Mouse (Mus musculus) stomach, embryonic 16.5 days (tissue): Measurements from ENCODE around the gene Lsm3. TPM values are rescaled to one million over a fixed set of nuclear protein-coding genes. Genes with fewer than 3 reads are reported as not detected.

ENCODE experiments used
- ATAC-seq: fragments of 200-750 bp; cut with Nextera tagmentation; 2 replicates; pipeline ENCODE4 v1.8.0; 2017; ENCODE audit warnings: moderate number of reproducible peaks, moderate TSS enrichment; ENCODE audit not compliant: insufficient read depth, low FRiP score
- H3K27ac ChIP-seq: fragments of 300-500 bp; sonication (generic); 2 replicates; pipeline ENCODE4 v1.5.1; 2014; ENCODE audit warnings: low read length
- H3K27me3 ChIP-seq: fragments of 300-500 bp; sonication (generic); 2 replicates; pipeline ENCODE4 v1.6.1; 2014; ENCODE audit warnings: low read length, control low read depth, mixed read lengths; ENCODE audit not compliant: control insufficient read depth, insufficient read depth
- H3K36me3 ChIP-seq: fragments of 300-500 bp; sonication (generic); 2 replicates; pipeline ENCODE4 v1.6.1; 2014; ENCODE audit warnings: low read length; ENCODE audit not compliant: control insufficient read depth, insufficient read depth
- H3K4me1 ChIP-seq: fragments of 300-500 bp; sonication (generic); 2 replicates; pipeline ENCODE4 v1.6.1; 2014; ENCODE audit warnings: low read length, control low read depth, mixed read lengths; ENCODE audit not compliant: control insufficient read depth, insufficient read depth
- H3K4me2 ChIP-seq: fragments of 300-500 bp; sonication (generic); 2 replicates; pipeline ENCODE4 v1.6.1; 2014; ENCODE audit warnings: low read depth, low read length, mixed read lengths
- H3K4me3 ChIP-seq: fragments of 300-500 bp; sonication (generic); replicated peaks from 2 replicates; pipeline ENCODE4 v1.5.1; 2014; ENCODE audit warnings: mild to moderate bottlenecking, low read length
- H3K9ac ChIP-seq: fragments of 300-500 bp; sonication (generic); 2 replicates; pipeline ENCODE4 v1.6.1; 2014; ENCODE audit warnings: low read length
- H3K9me3 ChIP-seq: fragments of 300-500 bp; sonication (generic); replicated peaks from 2 replicates; pipeline ENCODE4 v1.6.1; 2016; ENCODE audit warnings: low read length, control low read depth; ENCODE audit not compliant: control insufficient read depth
- WGBS: fragments of 180-500 bp; shearing (Covaris S2); extraction: QIAGEN DNeasy Blood & Tissue Kit; methylation state at CpG from one replicate; pipeline ENCODE4 v1.1.7; 2014; 5-methylcytosine and 5-hydroxymethylcytosine counted together
- polyA plus RNA-seq: library from polyadenylated mRNA; unstranded; fragments of >200 nt; fragmentation: Nextera tagmentation; extraction: Ambion mirVana; gene quantifications from 2 replicates; pipeline ENCODE4 v1.2.1, GENCODE M21; 2015

Lsm3 gene
- polyA plus RNA-seq, 1 experiment from 2014 or later: 191 TPM

DNA sequence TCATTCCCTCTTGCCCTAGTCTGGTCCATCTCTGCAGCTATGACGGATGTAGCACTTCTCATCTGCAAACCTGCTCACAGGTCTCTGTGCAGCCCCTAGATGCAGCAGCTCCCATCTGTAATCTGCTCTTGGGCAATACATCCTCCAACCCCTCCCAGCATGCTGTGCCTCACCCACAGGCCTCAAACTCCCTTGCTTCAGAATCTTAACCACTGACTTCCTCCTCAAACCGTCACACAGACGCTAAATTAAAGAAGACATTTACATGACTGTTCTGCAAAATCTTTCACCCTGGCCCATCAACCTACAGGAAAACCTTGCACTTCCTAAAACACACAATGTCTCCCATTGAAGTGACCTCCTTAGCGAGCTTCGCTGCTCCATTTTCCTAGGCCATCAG, 9.7 kb upstream of the Lsm3 start:
- Histone ChIP-seq H3K27ac (no peak overlapping the region), H3K36me3 (peaks cover 20% of the 10 kb centered on the region), H3K9me3 (no peaks in the 10 kb centered on the region), H3K9ac (no peak overlapping the region), H3K4me2 (no peak overlapping the region), H3K4me3 (no peak overlapping the region), H3K27me3 (no peaks in the 10 kb centered on the region), H3K4me1 (no peaks in the 10 kb centered on the region)
- ATAC-seq: no peak
- WGBS: 85% methylated on average over 5 of the region's 5 CpGs

DNA sequence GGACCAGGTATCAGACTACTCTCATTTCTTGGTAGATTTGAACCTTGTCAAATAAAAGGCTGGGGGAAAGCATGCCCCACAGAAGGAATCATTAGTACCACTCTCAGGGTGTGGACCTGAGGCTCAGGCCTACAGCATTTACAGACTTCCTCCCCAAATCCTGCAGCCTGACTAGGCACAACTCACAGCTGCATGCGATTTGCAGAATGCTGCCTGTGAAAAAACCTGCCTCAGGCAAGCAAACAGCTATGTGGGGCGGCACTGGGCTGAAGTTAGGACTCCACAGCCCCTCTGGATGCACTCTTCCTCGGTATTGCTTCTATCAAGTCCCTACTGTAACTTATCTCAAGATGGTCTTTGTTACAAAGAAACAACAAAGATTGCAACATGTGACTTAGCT, 7.7 kb upstream of the Lsm3 start:
- no peaks in the 10 kb centered on the region for H3K9me3 ChIP-seq
- H3K36me3 ChIP-seq: peaks cover 20% of the 10 kb centered on the region
- 88% methylated on average over 3 of the region's 3 CpGs for WGBS
- H3K4me1 ChIP-seq: no peaks in the 10 kb centered on the region
- H3K4me2 ChIP-seq: no peak overlapping the region
- no peaks in the 10 kb centered on the region for H3K27me3 ChIP-seq
- ATAC-seq: no peak
- H3K9ac ChIP-seq: no peak overlapping the region
- H3K27ac ChIP-seq: no peak overlapping the region
- H3K4me3 ChIP-seq: no peak overlapping the region

GRCm38 (mm10) chr6:91509326-91509725, 6.4 kb upstream of the Lsm3 start:
- Histone ChIP-seq H3K27me3 (no peaks in the 10 kb centered on the region), H3K36me3 (peaks cover 8% of the 10 kb centered on the region), H3K9me3 (no peaks in the 10 kb centered on the region), H3K27ac (no peak overlapping the region), H3K4me2 (no peak overlapping the region), H3K4me3 (no peak overlapping the region), H3K9ac (no peak overlapping the region), H3K4me1 (peaks cover 2% of the 10 kb centered on the region; the same call in 1 of the 2 replicates)
- WGBS: 43% methylated on average over 7 of the region's 7 CpGs
- ATAC-seq: no peak

GRCm38 (mm10) chr6:91510211-91510610, 5.5 kb upstream of the Lsm3 start:
- Histone ChIP-seq H3K9me3 (no peaks in the 10 kb centered on the region), H3K27ac (no peak overlapping the region), H3K36me3 (peaks cover 5% of the 10 kb centered on the region; the same call in 1 of the 2 replicates), H3K9ac (no peak overlapping the region), H3K4me1 (peaks cover 7% of the 10 kb centered on the region; the same call in 1 of the 2 replicates), H3K4me2 (no peak overlapping the region), H3K4me3 (no peak overlapping the region), H3K27me3 (no peaks in the 10 kb centered on the region)
- ATAC-seq: no peak
- WGBS: 82% methylated on average over 10 of the region's 10 CpGs

GRCm38 (mm10) chr6:91514135-91514534, 1.6 kb upstream of the Lsm3 start:
- no peak overlapping the region for H3K27ac ChIP-seq
- H3K27me3 ChIP-seq: no peaks in the 10 kb centered on the region
- no peaks in the 10 kb centered on the region for H3K9me3 ChIP-seq
- H3K9ac ChIP-seq: peak overlapping the region; percentile 2; the same call in 1 of the 2 replicates
- H3K4me2 ChIP-seq: peak overlapping the region; percentile 63
- ATAC-seq: no peak
- no peaks in the 10 kb centered on the region; the same call in 1 of the 2 replicates for H3K36me3 ChIP-seq
- peaks cover 17% of the 10 kb centered on the region for H3K4me1 ChIP-seq
- H3K4me3 ChIP-seq: no peak overlapping the region

- Histone ChIP-seq H3K27ac (no peak overlapping the region), H3K36me3 (peaks cover 5% of the 10 kb centered on the region; the same call in 1 of the 2 replicates), H3K9ac (peak overlapping the region; percentile 94), H3K9me3 (no peaks in the 10 kb centered on the region), H3K4me3 (peak overlapping the region; percentile 90), H3K4me2 (peak overlapping the region; percentile 63), H3K4me1 (peaks cover 17% of the 10 kb centered on the region), H3K27me3 (no peaks in the 10 kb centered on the region)
- 24% methylated on average over 10 of the region's 10 CpGs for WGBS
- no peak for ATAC-seq
Measured at GRCm38 (mm10) chr6:91514737-91515362, 878 bp upstream of the Lsm3 start.

DNA sequence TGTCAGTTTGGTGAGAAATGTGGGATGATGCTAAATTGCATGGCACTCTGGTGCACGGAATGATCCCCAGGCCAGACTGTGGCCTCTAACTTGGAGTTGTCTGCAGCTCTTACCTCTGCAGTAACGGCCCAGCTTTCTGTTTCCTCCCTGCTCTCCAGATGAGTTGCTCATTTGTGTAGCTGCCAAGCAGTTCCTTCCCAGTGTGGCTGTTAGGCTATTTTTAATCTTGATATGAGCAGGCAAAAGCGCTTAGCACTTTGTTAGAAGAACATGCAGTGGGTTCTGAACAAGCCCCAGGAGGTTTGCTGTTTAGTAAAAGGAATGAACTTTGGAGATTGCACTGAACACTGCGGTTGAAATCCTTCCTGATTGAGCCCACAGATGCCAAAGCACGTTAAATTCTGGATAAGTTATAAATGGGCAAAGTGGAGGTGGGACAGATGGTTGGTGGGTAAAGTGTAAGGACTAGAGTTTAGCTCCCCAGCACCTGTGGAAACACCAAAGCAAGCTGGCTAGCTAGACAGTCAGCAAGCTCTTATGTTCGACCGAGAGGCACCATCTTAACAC, 2.8 kb downstream of the Lsm3 start:
- ATAC-seq: no peak

DNA sequence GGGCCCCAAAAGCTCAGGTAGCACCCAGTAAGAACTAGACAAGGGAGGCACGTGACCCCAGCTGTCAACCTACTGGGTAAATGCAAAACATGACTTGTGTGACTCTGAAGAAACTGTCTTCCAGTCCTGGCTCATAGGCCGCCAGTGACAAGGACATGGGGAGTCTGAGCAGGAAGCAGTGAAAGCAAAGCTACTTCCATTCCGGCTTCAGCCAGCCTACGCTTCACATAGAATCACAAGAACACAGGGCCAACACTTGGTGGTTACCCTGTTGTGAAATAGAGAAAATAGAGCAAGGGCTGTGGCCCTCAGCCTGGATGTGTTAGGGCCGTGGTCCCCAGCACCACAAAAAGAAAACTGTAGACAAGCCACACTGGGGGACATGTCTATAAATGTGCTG, 7.1 kb downstream of the Lsm3 start:
- no peak for ATAC-seq
- Histone ChIP-seq H3K36me3 (peaks cover 16% of the 10 kb centered on the region), H3K9ac (no peak overlapping the region), H3K27ac (no peak overlapping the region), H3K4me1 (no peaks in the 10 kb centered on the region), H3K4me2 (no peak overlapping the region), H3K9me3 (no peaks in the 10 kb centered on the region), H3K27me3 (no peaks in the 10 kb centered on the region), H3K4me3 (no peak overlapping the region)
- 93% methylated on average over 5 of the region's 5 CpGs for WGBS

More for the DNA sequence above, 2.8 kb downstream of the Lsm3 start:
- H3K4me1 ChIP-seq: peaks cover 17% of the 10 kb centered on the region
- no peak overlapping the region for H3K9ac ChIP-seq
- H3K27me3 ChIP-seq: no peaks in the 10 kb centered on the region
- H3K27ac ChIP-seq: no peak overlapping the region
- no peak overlapping the region for H3K4me3 ChIP-seq
- no peaks in the 10 kb centered on the region for H3K9me3 ChIP-seq
- no peak overlapping the region for H3K4me2 ChIP-seq
- 88% methylated on average over 7 of the region's 7 CpGs for WGBS
- peaks cover 16% of the 10 kb centered on the region for H3K36me3 ChIP-seq

GRCm38 (mm10) chr6:91525544-91525943, 9.8 kb downstream of the Lsm3 start:
- no peak for ATAC-seq
- Histone ChIP-seq H3K27ac (no peak overlapping the region), H3K9me3 (no peaks in the 10 kb centered on the region), H3K4me2 (no peak overlapping the region), H3K4me1 (no peaks in the 10 kb centered on the region), H3K4me3 (no peak overlapping the region), H3K27me3 (no peaks in the 10 kb centered on the region), H3K36me3 (peaks cover 5% of the 10 kb centered on the region; the same call in 1 of the 2 replicates), H3K9ac (no peak overlapping the region)
- 80% methylated on average over 4 of the region's 4 CpGs for WGBS
